Mouse (Mus musculus) hindbrain, embryonic 15.5 days (tissue): ENCODE measurements around the gene Gm3327. TPM values are rescaled to one million over a fixed set of nuclear protein-coding genes. Genes with fewer than 3 reads are reported as not detected.
"Not testable (repeated sequence)": the region's sequence is repeated elsewhere in the genome, so short reads cannot be mapped to it uniquely, and the experiment has no call there.

Experiments used
- ATAC-seq: fragments of 200-750 bp; cut with Nextera tagmentation; 2 replicates; pipeline ENCODE4 v1.8.0; 2017; ENCODE audit warnings: low read depth, moderate number of reproducible peaks, moderate TSS enrichment; ENCODE audit not compliant: low FRiP score
- H3K27ac ChIP-seq: fragments of 300-500 bp; sonication (generic); replicated peaks from 2 replicates; pipeline ENCODE4 v1.5.1; 2015; ENCODE audit warnings: mild to moderate bottlenecking, inconsistent platforms
- H3K27me3 ChIP-seq: fragments of 300-500 bp; sonication (generic); 2 replicates; pipeline ENCODE4 v1.6.1; 2015; ENCODE audit warnings: control low read depth, inconsistent platforms
- H3K36me3 ChIP-seq: fragments of 300-500 bp; sonication (generic); 2 replicates; pipeline ENCODE4 v1.6.1; 2015; ENCODE audit warnings: control low read depth, inconsistent platforms
- H3K4me1 ChIP-seq: fragments of 300-500 bp; sonication (generic); replicated peaks from 2 replicates; pipeline ENCODE4 v1.6.1; 2015; ENCODE audit warnings: control low read depth, inconsistent platforms
- H3K4me2 ChIP-seq: fragments of 300-500 bp; sonication (generic); 2 replicates; pipeline ENCODE4 v1.6.1; 2015; ENCODE audit warnings: moderate library complexity, mild to moderate bottlenecking, inconsistent platforms
- H3K4me3 ChIP-seq: fragments of 300-500 bp; sonication (generic); 2 replicates; pipeline ENCODE4 v1.5.1; 2015; ENCODE audit warnings: mild to moderate bottlenecking, inconsistent platforms
- H3K9ac ChIP-seq: fragments of 300-500 bp; sonication (generic); 2 replicates; pipeline ENCODE4 v1.6.1; 2015; ENCODE audit warnings: inconsistent platforms
- H3K9me3 ChIP-seq: fragments of 300-500 bp; sonication (generic); 2 replicates; pipeline ENCODE4 v1.6.1; 2016; ENCODE audit warnings: control low read depth, inconsistent platforms
- WGBS: fragments of 180-500 bp; shearing (Covaris S2); methylation state at CpG from one replicate; pipeline ENCODE4 v1.1.7; 2015; 5-methylcytosine and 5-hydroxymethylcytosine counted together
- polyA plus RNA-seq: library from polyadenylated mRNA; unstranded; fragments of >200 nt; fragmentation: Nextera tagmentation; extraction: Ambion mirVana; gene quantifications from 2 replicates; pipeline ENCODE4 v1.2.1, GENCODE M21; 2015

Gm3327 gene
- not detected in 2 replicates for polyA plus RNA-seq

- WGBS, result 87% methylated on average over 3 of the region's 4 CpGs
- H3K9me3 ChIP-seq, H3K4me2 ChIP-seq, H3K4me1 ChIP-seq, H3K4me3 ChIP-seq, H3K27me3 ChIP-seq, H3K27ac ChIP-seq, H3K36me3 ChIP-seq, H3K9ac ChIP-seq, ATAC-seq: not testable (repeated sequence)
These were observed at the start of gene Gm3327 for GRCm38 (mm10) chr14:44123551-44123950. Gene Gm3327 (plus strand): TSS chr14:44123851.

GRCm38 (mm10) chr14:44077785-44078341, 45.8 kb upstream of the Gm3327 start:
- H3K9ac ChIP-seq, H3K4me3 ChIP-seq, H3K9me3 ChIP-seq, H3K4me2 ChIP-seq, ATAC-seq, H3K27me3 ChIP-seq, H3K36me3 ChIP-seq, H3K4me1 ChIP-seq, H3K27ac ChIP-seq: not testable (repeated sequence)
- WGBS, result 83% methylated on average over 5 of the region's 5 CpGs

GRCm38 (mm10) chr14:44086588-44086987, 37.1 kb upstream of the Gm3327 start:
- H3K4me3 ChIP-seq, H3K27ac ChIP-seq, H3K36me3 ChIP-seq, H3K27me3 ChIP-seq, H3K9ac ChIP-seq, H3K9me3 ChIP-seq, H3K4me1 ChIP-seq, H3K4me2 ChIP-seq, ATAC-seq: not testable (repeated sequence)
- 91% methylated on average over 1 of the region's 1 CpGs for WGBS

GRCm38 (mm10) chr14:44087535-44087934, 36.1 kb upstream of the Gm3327 start:
- not testable (repeated sequence) for ATAC-seq, H3K4me3 ChIP-seq, H3K36me3 ChIP-seq, H3K4me2 ChIP-seq, H3K9me3 ChIP-seq, H3K9ac ChIP-seq, H3K27ac ChIP-seq, H3K4me1 ChIP-seq, H3K27me3 ChIP-seq
- WGBS, result 88% methylated on average over 2 of the region's 2 CpGs

GRCm38 (mm10) chr14:44091524-44091923, 32.1 kb upstream of the Gm3327 start:
- H3K9ac ChIP-seq, H3K36me3 ChIP-seq, H3K27ac ChIP-seq, H3K4me2 ChIP-seq, H3K4me3 ChIP-seq, H3K4me1 ChIP-seq, H3K9me3 ChIP-seq, ATAC-seq, H3K27me3 ChIP-seq: not testable (repeated sequence)
- 74% methylated on average over 1 of the region's 1 CpGs for WGBS

GRCm38 (mm10) chr14:44094445-44094844, 29.2 kb upstream of the Gm3327 start:
- H3K9me3 ChIP-seq, H3K27me3 ChIP-seq, H3K4me1 ChIP-seq, H3K4me2 ChIP-seq, H3K36me3 ChIP-seq, H3K27ac ChIP-seq, H3K4me3 ChIP-seq, ATAC-seq, H3K9ac ChIP-seq: not testable (repeated sequence)
- 72% methylated on average over 5 of the region's 5 CpGs for WGBS

GRCm38 (mm10) chr14:44100030-44100429, 23.6 kb upstream of the Gm3327 start:
- not testable (repeated sequence) for ATAC-seq, H3K4me3 ChIP-seq

GRCm38 (mm10) chr14:44102354-44102753, 21.3 kb upstream of the Gm3327 start, which contains the start of gene Ear2:
Gene Ear2 (plus strand): TSS chr14:44102654.
- H3K9ac ChIP-seq, H3K4me3 ChIP-seq, H3K36me3 ChIP-seq, H3K4me1 ChIP-seq, H3K27me3 ChIP-seq, H3K4me2 ChIP-seq, H3K27ac ChIP-seq, ATAC-seq, H3K9me3 ChIP-seq: not testable (repeated sequence)
- WGBS, result 84% methylated on average over 2 of the region's 2 CpGs

More at GRCm38 (mm10) chr14:44100030-44100429, 23.6 kb upstream of the Gm3327 start:
- H3K4me1 ChIP-seq, H3K36me3 ChIP-seq, H3K9ac ChIP-seq, H3K9me3 ChIP-seq, H3K27me3 ChIP-seq, H3K4me2 ChIP-seq, H3K27ac ChIP-seq: not testable (repeated sequence)
- WGBS, result no CpG with 5 or more reads among the region's 1 CpGs

- ATAC-seq, result no peak
- H3K4me3 ChIP-seq, result no peak overlapping the region
- no peaks in the 10 kb centered on the region for H3K27me3 ChIP-seq
- H3K4me1 ChIP-seq, result no peaks in the 10 kb centered on the region
- H3K27ac ChIP-seq, result no peak overlapping the region
- H3K9me3 ChIP-seq, result no peaks in the 10 kb centered on the region
- no peak overlapping the region for H3K9ac ChIP-seq
- H3K4me2 ChIP-seq, result no peak overlapping the region
- H3K36me3 ChIP-seq, result no peaks in the 10 kb centered on the region
These were observed 12.7 kb upstream of the Gm3327 start for GRCm38 (mm10) chr14:44110981-44111380.

Other genes starting within 250 kb of the Gm3327 start
- not detected in 2 replicates for gene Ear1, start 248.3 kb upstream of the Gm3327 start, polyA plus RNA-seq
- not detected in 2 replicates for gene Ear10, start 200.3 kb upstream of the Gm3327 start, polyA plus RNA-seq
- gene Gm8113, start 198.5 kb upstream of the Gm3327 start, polyA plus RNA-seq, result 5.5 and 6.0 TPM in 2 replicates
- gene Ang5, start 166.8 kb upstream of the Gm3327 start, polyA plus RNA-seq, result not detected in 2 replicates
- not detected in 2 replicates for gene Ang6, start 121.6 kb upstream of the Gm3327 start, polyA plus RNA-seq
- gene Ear2, start 21.2 kb upstream of the Gm3327 start, polyA plus RNA-seq, result not detected in 2 replicates
- not detected in 2 replicates for gene Gm8212, start 73.8 kb downstream of the Gm3327 start, polyA plus RNA-seq
- not detected in 2 replicates for gene 4930503E14Rik, start 89.4 kb downstream of the Gm3327 start, polyA plus RNA-seq
- gene Gm8220, start 161.7 kb downstream of the Gm3327 start, polyA plus RNA-seq, result not detected in 2 replicates
- gene Gm5930, start 214.7 kb downstream of the Gm3327 start, polyA plus RNA-seq, result not detected in 2 replicates
- not detected in 2 replicates for gene Gm8229, start 241.5 kb downstream of the Gm3327 start, polyA plus RNA-seq